Mouse (Mus musculus) heart, embryonic 10.5 days (tissue): Measurements from ENCODE around the gene Stra8. TPM values are rescaled to one million over a fixed set of nuclear protein-coding genes. Genes with fewer than 3 reads are reported as not detected.

Experiments used
- DNase-seq: peaks from one replicate; pipeline ENCODE4 v3.0.0-alpha.2; 2017; ENCODE audit warnings: low spot score
- H3K27ac ChIP-seq: fragments of 300-500 bp; sonication (generic); 2 replicates; pipeline ENCODE4 v1.5.1; 2016; ENCODE audit warnings: mild to moderate bottlenecking
- H3K27me3 ChIP-seq: fragments of 300-500 bp; sonication (generic); 2 replicates; pipeline ENCODE4 v1.6.1; 2016; ENCODE audit warnings: mild to moderate bottlenecking; ENCODE audit not compliant: poor library complexity, insufficient read depth, severe bottlenecking
- H3K36me3 ChIP-seq: fragments of 300-500 bp; sonication (generic); 2 replicates; pipeline ENCODE4 v1.6.1; 2016; ENCODE audit warnings: mild to moderate bottlenecking, moderate library complexity
- H3K4me1 ChIP-seq: fragments of 300-500 bp; sonication (generic); 2 replicates; pipeline ENCODE4 v1.6.1; 2016; ENCODE audit warnings: mild to moderate bottlenecking
- H3K4me3 ChIP-seq: fragments of 300-500 bp; sonication (generic); 2 replicates; pipeline ENCODE4 v1.5.1; 2016; ENCODE audit warnings: mild to moderate bottlenecking, moderate library complexity
- H3K9me3 ChIP-seq: fragments of 300-500 bp; sonication (generic); 2 replicates; pipeline ENCODE4 v1.6.1; 2016; ENCODE audit warnings: mild to moderate bottlenecking, moderate library complexity
- WGBS: fragments of 180-500 bp; shearing (Covaris S2); methylation state at CpG from one replicate; pipeline ENCODE4 v1.1.7; 2016; 5-methylcytosine and 5-hydroxymethylcytosine counted together
- polyA plus RNA-seq: library from polyadenylated mRNA; unstranded; fragments of >200 nt; fragmentation: Nextera tagmentation; extraction: Ambion mirVana; gene quantifications from 2 replicates; pipeline ENCODE4 v1.2.1, GENCODE M21; 2016

Gene Stra8
- polyA plus RNA-seq, 1 experiment from 2014 or later = not detected

- H3K36me3 ChIP-seq = peaks cover 87% of the 10 kb centered on the region
- no peaks in the 10 kb centered on the region for H3K27me3 ChIP-seq
- no peaks in the 10 kb centered on the region for H3K9me3 ChIP-seq
- peaks cover 25% of the 10 kb centered on the region for H3K4me1 ChIP-seq
- DNase-seq = no peak
- WGBS = 75% methylated on average over 6 of the region's 6 CpGs
- H3K4me3 ChIP-seq = no peak overlapping the region
- peak overlapping the region; percentile 59; the same call in 1 of the 2 replicates for H3K27ac ChIP-seq
Measured at GRCm38 (mm10) chr6:34887131-34887850, 32.7 kb upstream of the Stra8 start.

- Histone ChIP-seq H3K27me3 (no peaks in the 10 kb centered on the region), H3K4me1 (peaks cover 25% of the 10 kb centered on the region), H3K4me3 (no peak overlapping the region), H3K36me3 (peaks cover 91% of the 10 kb centered on the region), H3K9me3 (no peaks in the 10 kb centered on the region), H3K27ac (no peak overlapping the region)
- WGBS = 62% methylated on average over 4 of the region's 4 CpGs
- no peak for DNase-seq
Measured at GRCm38 (mm10) chr6:34889185-34889584, 30.8 kb upstream of the Stra8 start.

DNA sequence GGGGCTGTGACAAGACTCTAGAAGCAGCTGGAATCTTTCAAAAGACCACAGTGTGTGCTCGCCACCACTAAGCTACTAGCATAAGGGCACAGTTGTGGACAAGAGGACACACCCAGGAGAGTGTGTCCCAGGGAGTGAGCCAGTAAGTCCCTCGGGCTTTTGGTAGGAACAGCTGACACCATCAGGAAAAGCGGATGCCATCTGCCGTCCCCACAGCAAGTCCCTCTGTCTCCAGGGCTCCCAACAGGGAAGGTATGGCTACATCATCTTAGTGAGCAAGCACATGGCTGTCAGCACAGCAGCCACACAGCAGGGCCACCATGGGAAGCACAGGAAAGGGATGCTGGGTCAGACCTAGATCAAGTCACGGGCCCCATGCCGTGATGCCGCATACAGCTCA lies 24.4 kb upstream of the Stra8 start:
- WGBS = 84% methylated on average over 7 of the region's 7 CpGs
- no peaks in the 10 kb centered on the region for H3K27me3 ChIP-seq
- H3K4me3 ChIP-seq = no peak overlapping the region
- peaks cover 85% of the 10 kb centered on the region for H3K36me3 ChIP-seq
- no peak overlapping the region for H3K27ac ChIP-seq
- H3K9me3 ChIP-seq = no peaks in the 10 kb centered on the region
- peaks cover 26% of the 10 kb centered on the region for H3K4me1 ChIP-seq
- no peak for DNase-seq

DNA sequence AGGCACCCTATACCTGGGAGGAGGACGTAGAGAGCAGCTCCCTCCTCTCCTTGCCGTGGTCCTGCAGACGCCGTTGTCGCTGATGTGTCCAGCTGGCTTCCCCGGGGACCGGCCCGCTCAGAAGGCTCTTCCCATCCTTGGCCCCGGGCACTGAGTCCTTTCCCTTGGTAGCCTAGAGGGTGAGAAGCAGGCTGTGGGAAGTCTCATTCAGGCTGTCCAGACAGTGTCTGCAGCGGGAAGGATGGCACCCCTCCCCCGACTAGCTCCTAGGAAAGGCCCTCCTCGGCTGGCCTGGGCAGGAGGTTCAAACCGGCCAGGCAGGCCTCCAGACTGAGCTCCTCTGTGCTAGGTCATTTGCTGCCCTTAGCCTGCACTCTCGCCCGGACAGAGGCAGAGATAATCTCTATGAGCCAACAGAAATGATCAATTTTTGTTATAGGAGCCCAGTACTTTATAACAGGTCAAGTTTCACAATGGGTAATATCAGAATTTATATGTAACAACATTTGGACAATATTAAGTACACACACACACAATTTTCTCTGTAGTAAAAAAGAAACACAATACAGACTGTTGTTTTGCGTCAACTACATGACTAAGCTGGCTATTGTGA lies 23.7 kb upstream of the Stra8 start:
- Histone ChIP-seq H3K36me3 (peaks cover 85% of the 10 kb centered on the region), H3K4me1 (peaks cover 29% of the 10 kb centered on the region), H3K4me3 (no peak overlapping the region), H3K9me3 (no peaks in the 10 kb centered on the region), H3K27me3 (no peaks in the 10 kb centered on the region), H3K27ac (peak overlapping the region; percentile 67; the same call in 1 of the 2 replicates)
- 57% methylated on average over 16 of the region's 16 CpGs for WGBS
- no peak for DNase-seq

DNA sequence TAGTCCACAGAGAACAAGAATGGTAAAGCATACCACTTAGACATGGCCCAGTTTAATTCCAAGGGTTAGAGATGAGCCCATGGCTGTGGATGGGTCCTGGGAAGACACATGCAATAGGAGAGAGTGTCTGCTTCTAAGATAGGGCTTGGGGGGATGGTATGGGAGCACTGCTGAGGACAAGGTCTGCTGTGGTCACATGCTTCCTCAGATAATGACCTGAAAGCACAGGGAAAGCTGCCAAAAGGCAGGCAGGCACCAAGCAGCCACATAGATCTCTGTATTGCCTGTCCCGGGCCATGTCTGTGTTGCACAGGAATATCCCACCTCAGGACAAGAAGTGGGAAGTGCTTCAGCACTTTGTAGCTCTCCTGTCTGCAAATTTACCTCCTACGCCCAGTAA lies 20.8 kb upstream of the Stra8 start:
- peaks cover 70% of the 10 kb centered on the region for H3K36me3 ChIP-seq
- no peaks in the 10 kb centered on the region for H3K9me3 ChIP-seq
- DNase-seq = no peak
- no peak overlapping the region for H3K4me3 ChIP-seq
- H3K27me3 ChIP-seq = no peaks in the 10 kb centered on the region
- WGBS = 48% methylated on average over 2 of the region's 2 CpGs
- no peak overlapping the region for H3K27ac ChIP-seq
- H3K4me1 ChIP-seq = peaks cover 57% of the 10 kb centered on the region

- Histone ChIP-seq H3K36me3 (peaks cover 67% of the 10 kb centered on the region), H3K4me1 (peaks cover 64% of the 10 kb centered on the region)
- WGBS = 55% methylated on average over 2 of the region's 2 CpGs
Measured at GRCm38 (mm10) chr6:34900990-34901389, 19.0 kb upstream of the Stra8 start.

DNA sequence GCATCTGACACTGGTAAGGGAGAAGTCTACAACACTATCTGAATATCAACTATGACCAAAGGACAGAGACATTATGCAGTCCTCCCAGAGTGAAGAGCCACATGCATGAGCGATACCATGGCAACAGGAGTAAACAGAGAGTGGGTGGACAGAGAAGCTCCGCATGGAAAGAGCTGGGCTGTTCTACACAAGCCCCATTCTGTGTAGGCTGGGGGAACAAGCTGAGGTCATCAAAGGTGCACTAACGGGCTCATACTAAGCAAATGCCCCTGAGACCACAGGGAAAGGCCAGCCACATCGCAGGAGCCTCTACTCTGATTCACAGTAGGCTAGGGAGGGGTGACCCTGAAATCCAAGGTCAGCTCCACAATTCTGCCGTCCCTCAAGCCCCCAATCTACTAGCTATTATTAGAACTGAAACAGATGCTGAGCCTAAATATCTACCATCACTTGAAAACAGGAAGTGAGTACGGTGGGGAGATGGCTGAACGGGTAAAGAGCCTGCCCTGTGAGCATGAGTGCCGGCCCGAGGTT lies 18.0 kb upstream of the Stra8 start:
- peaks cover 62% of the 10 kb centered on the region for H3K4me1 ChIP-seq
- H3K27me3 ChIP-seq = no peaks in the 10 kb centered on the region
- 40% methylated on average over 9 of the region's 9 CpGs for WGBS
- peak overlapping the region; percentile 74 for H3K27ac ChIP-seq
- H3K36me3 ChIP-seq = peaks cover 72% of the 10 kb centered on the region
- H3K9me3 ChIP-seq = no peaks in the 10 kb centered on the region
- H3K4me3 ChIP-seq = 0 out of 2 replicates have a peak overlapping the region, but pooled peaks have one; percentile 15
- no peak for DNase-seq

More at GRCm38 (mm10) chr6:34900990-34901389, 19.0 kb upstream of the Stra8 start:
- Histone ChIP-seq H3K27ac (no peak overlapping the region; the same call in 1 of the 2 replicates), H3K9me3 (no peaks in the 10 kb centered on the region), H3K4me3 (no peak overlapping the region), H3K27me3 (no peaks in the 10 kb centered on the region)
- DNase-seq = no peak

DNA sequence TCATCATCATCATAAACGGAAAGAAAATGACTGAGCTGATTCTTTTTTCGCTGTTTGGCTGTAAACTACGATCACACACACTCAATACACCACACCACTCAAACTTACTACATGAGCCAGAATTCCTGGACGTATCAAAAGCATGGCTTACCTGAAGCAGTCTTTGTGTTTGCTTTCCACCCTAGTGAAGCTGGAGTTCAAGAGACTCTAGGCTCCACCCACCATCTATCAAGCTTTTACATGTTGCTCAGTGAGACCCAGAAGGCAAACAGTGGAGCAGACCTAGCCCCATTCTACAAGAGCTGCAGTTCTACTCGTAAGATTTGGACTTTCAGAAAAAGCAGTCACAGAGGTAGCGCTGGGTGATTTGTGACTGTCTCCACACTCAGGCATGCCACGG lies 17.4 kb upstream of the Stra8 start:
- peak overlapping the region; percentile 74 for H3K27ac ChIP-seq
- H3K27me3 ChIP-seq = no peaks in the 10 kb centered on the region
- H3K36me3 ChIP-seq = peaks cover 71% of the 10 kb centered on the region
- no peaks in the 10 kb centered on the region for H3K9me3 ChIP-seq
- WGBS = 87% methylated on average over 7 of the region's 7 CpGs
- H3K4me3 ChIP-seq = peak overlapping the region; percentile 15; the same call in 1 of the 2 replicates
- no peak for DNase-seq
- H3K4me1 ChIP-seq = peaks cover 66% of the 10 kb centered on the region

DNA sequence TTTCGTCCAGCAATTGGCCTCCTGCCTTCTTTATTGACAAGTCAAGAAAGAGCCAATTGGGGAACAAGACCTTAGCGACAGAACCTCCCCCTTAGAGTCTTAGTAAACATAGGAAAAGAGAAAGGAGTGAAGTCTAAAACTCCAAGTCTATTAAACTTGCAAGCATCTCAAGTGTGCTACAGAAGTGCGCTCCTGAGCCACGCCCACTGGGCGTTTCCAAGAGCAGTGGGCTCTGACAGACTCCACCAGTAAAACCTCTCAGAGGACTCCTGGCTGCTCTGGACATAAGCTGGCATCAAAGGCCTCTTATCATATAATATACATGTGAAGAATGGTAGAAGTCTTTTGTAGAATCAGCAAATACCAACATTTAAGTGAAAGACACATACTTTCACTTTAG lies 16.5 kb upstream of the Stra8 start:
- 74% methylated on average over 5 of the region's 5 CpGs for WGBS
- H3K9me3 ChIP-seq = no peaks in the 10 kb centered on the region
- DNase-seq = no peak
- peak overlapping the region; percentile 78 for H3K27ac ChIP-seq
- no peaks in the 10 kb centered on the region for H3K27me3 ChIP-seq
- peaks cover 69% of the 10 kb centered on the region for H3K36me3 ChIP-seq
- H3K4me3 ChIP-seq = no peak overlapping the region
- peaks cover 72% of the 10 kb centered on the region for H3K4me1 ChIP-seq

GRCm38 (mm10) chr6:34903851-34904250 lies 16.1 kb upstream of the Stra8 start:
- 47% methylated on average over 10 of the region's 10 CpGs for WGBS
- Histone ChIP-seq H3K27me3 (no peaks in the 10 kb centered on the region), H3K27ac (peak overlapping the region; percentile 78), H3K36me3 (peaks cover 71% of the 10 kb centered on the region), H3K4me1 (peaks cover 72% of the 10 kb centered on the region), H3K4me3 (no peak overlapping the region), H3K9me3 (no peaks in the 10 kb centered on the region)
- DNase-seq = no peak

- peaks cover 70% of the 10 kb centered on the region for H3K4me1 ChIP-seq
Measured at GRCm38 (mm10) chr6:34904361-34904760, 15.6 kb upstream of the Stra8 start.

DNA sequence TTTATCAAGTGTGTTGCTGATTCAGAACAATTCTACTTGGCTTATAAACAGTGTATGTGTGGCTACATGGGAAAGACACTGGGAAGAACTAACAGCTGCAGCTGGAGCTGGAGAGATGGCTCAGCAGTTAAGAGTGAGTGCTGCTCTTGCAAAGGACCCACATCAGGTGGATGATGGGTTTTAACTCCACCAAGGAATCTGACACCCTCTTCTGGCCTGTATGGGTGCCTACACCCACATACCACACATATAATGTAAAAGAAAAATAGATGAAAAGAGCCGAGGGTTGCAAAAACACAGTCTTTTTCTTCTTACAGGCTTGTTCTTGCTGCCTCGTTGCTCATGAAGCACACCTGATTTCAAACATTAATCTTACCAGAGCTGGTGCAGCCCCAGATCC lies 13.8 kb upstream of the Stra8 start:
- H3K4me3 ChIP-seq = no peak overlapping the region
- H3K36me3 ChIP-seq = peaks cover 57% of the 10 kb centered on the region
- WGBS = 76% methylated on average over 2 of the region's 2 CpGs
- H3K27me3 ChIP-seq = no peaks in the 10 kb centered on the region
- no peaks in the 10 kb centered on the region for H3K9me3 ChIP-seq
- H3K27ac ChIP-seq = no peak overlapping the region
- peaks cover 62% of the 10 kb centered on the region for H3K4me1 ChIP-seq
- DNase-seq = no peak

More at GRCm38 (mm10) chr6:34904361-34904760, 15.6 kb upstream of the Stra8 start:
- 51% methylated on average over 6 of the region's 6 CpGs for WGBS
- no peak for DNase-seq
- Histone ChIP-seq H3K27ac (peak overlapping the region; percentile 78), H3K4me3 (0 out of 2 replicates have a peak overlapping the region, but pooled peaks have one; percentile 1), H3K9me3 (no peaks in the 10 kb centered on the region), H3K27me3 (no peaks in the 10 kb centered on the region), H3K36me3 (peaks cover 71% of the 10 kb centered on the region)

DNA sequence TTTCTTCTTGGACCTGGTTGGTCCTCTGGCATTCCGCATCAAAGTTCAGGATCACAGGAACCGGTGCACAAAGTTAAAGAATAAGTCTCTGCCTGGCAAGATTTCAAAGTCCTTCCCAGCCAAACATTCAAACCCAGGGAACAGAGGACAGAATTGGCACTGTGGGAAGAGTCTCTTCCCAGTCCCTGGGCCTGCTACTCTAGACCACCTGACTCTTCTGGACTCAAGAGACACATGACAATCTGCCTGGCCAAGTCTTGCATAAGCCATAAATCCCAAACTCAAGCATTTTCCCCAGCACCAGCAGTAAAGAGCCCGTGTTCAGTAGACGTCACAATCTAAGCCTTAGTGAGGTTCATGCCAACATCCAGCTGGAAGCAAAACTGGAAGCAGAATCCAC lies 13.3 kb upstream of the Stra8 start:
- peaks cover 53% of the 10 kb centered on the region for H3K36me3 ChIP-seq
- DNase-seq = no peak
- H3K4me3 ChIP-seq = no peak overlapping the region
- 96% methylated on average over 4 of the region's 4 CpGs for WGBS
- H3K9me3 ChIP-seq = no peaks in the 10 kb centered on the region
- H3K4me1 ChIP-seq = peaks cover 57% of the 10 kb centered on the region
- no peaks in the 10 kb centered on the region for H3K27me3 ChIP-seq
- peak overlapping the region; percentile 48; the same call in 1 of the 2 replicates for H3K27ac ChIP-seq
